ENCODE assay signal across 12 mouse cellular contexts in the genomic region with DNA sequence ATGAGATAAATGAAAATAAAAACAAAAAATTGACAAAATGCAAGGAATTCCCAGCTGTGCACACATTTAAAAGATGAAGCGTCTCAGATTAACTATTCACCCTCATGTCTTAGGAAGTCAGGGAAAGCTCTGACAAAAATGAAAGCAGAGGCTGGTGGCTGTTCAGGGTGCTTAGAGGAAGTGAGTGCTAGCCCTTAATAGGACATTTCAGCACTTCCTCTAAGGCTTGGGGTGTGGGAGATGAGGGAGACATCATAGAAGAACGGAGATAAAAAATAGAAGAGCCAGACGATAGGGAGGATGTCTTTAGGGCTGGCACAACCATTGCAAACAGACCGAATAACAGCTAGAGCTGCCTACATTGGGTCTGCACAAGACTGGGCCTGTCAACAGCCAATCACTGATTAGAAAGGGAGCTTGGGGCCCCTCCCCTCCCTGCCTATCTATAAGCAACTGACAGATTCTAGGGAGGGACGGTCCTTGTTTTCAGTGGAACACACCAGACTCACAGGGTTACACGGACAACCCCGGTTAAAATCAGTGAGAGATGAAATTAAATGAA. TPM values are rescaled to one million over a fixed set of nuclear protein-coding genes. Genes with fewer than 3 reads are reported as not detected.
DNase-seq lines count a peak whose midpoint lies in the region; ATAC-seq and TF ChIP-seq lines count a peak whose summit lies in the region.
"Had no signal": no experiment of that assay in that cellular context is flagged by ENCODE, and none has a peak within 500 bp of the region (broad histone marks: within the 10 kb centered on the region; RNA-seq: fewer than 3 reads in every experiment).

No protein-coding gene starts in this region.

- H3K4me2 ChIP-seq in heart, embryonic 14.5 days (ENCODE audit: low read length) = peak overlapping the region; percentile 50
- H3K4me2 ChIP-seq in midbrain, embryonic 13.5 days (replicated peaks) = 0 out of 2 replicates have a peak overlapping the region, but pooled peaks have one; percentile 5
- H3K4me2 ChIP-seq in midbrain, postnatal 0 days (ENCODE audit: low read depth, low read length, poor library complexity, severe bottlenecking) = no peak overlapping the region
- H3K4me2 ChIP-seq in forebrain, embryonic 14.5 days (ENCODE audit: low read length) = no peak overlapping the region
- H3K4me2 ChIP-seq in neural tube, embryonic 13.5 days = no peak overlapping the region

- 25% methylated on average over 7 of the region's 7 CpGs for WGBS in heart, embryonic 14.5 days
- WGBS in midbrain, embryonic 13.5 days = 58% methylated on average over 7 of the region's 7 CpGs
- WGBS in midbrain, postnatal 0 days = 58% methylated on average over 7 of the region's 7 CpGs
- WGBS in forebrain, embryonic 14.5 days = 64% methylated on average over 7 of the region's 7 CpGs
- WGBS in neural tube, embryonic 13.5 days = 66% methylated on average over 7 of the region's 7 CpGs

- no peak overlapping the region for H3K9ac ChIP-seq in heart, embryonic 14.5 days (ENCODE audit: low read length)
- no peak overlapping the region for H3K9ac ChIP-seq in midbrain, embryonic 13.5 days (replicated peaks)
- no peak overlapping the region for H3K9ac ChIP-seq in midbrain, postnatal 0 days (replicated peaks; ENCODE audit: low read length, poor library complexity, severe bottlenecking)
- H3K9ac ChIP-seq in forebrain, embryonic 14.5 days (ENCODE audit: low read length) = no peak overlapping the region
- no peak overlapping the region for H3K9ac ChIP-seq in neural tube, embryonic 13.5 days

- DNase-seq in heart, postnatal 36 days = no peak
- DNase-seq in midbrain, postnatal 0 days (ENCODE audit: low spot score) = no peak
- DNase-seq in forebrain, embryonic 14.5 days (ENCODE audit: low spot score) = peak; percentile 24
- no peak for DNase-seq in kidney, postnatal 25 days
- DNase-seq: kidney, postnatal 4 days; left cerebral cortex, postnatal 4 days; lung, postnatal 14 days had no signal

- H3K9me3 ChIP-seq in heart, embryonic 14.5 days (ENCODE audit: control insufficient read depth, low read length) = no peaks in the 10 kb centered on the region
- no peaks in the 10 kb centered on the region for H3K9me3 ChIP-seq in midbrain, embryonic 13.5 days
- H3K9me3 ChIP-seq in midbrain, postnatal 0 days (ENCODE audit: low read length) = no peaks in the 10 kb centered on the region
- no peaks in the 10 kb centered on the region for H3K9me3 ChIP-seq in forebrain, embryonic 14.5 days (replicated peaks; ENCODE audit: control insufficient read depth, low read length)
- H3K9me3 ChIP-seq in neural tube, embryonic 13.5 days = no peaks in the 10 kb centered on the region

- H3K4me3 ChIP-seq in heart, embryonic 14.5 days (ENCODE audit: control insufficient read depth in 1 of 2, insufficient read depth in 1 of 2, low read depth in 1 of 2, low read length in 2 of 2) = no peak overlapping the region
- no peak overlapping the region for H3K4me3 ChIP-seq in midbrain, embryonic 13.5 days (replicated peaks)
- no peak overlapping the region for H3K4me3 ChIP-seq in midbrain, postnatal 0 days (ENCODE audit: low read depth, low read length)
- H3K4me3 ChIP-seq in forebrain, embryonic 14.5 days (ENCODE audit: low read depth, low read length) = no peak overlapping the region
- no peak overlapping the region for H3K4me3 ChIP-seq in neural tube, embryonic 13.5 days

- no peak for TF ChIP-seq CTCF in midbrain, postnatal 0 days (IDR thresholded peaks at IDR 0.05)

- no peaks in the 10 kb centered on the region for H3K36me3 ChIP-seq in heart, embryonic 14.5 days (ENCODE audit: control insufficient read depth, insufficient read depth, low read length)
- no peaks in the 10 kb centered on the region for H3K36me3 ChIP-seq in midbrain, embryonic 13.5 days
- no peaks in the 10 kb centered on the region for H3K36me3 ChIP-seq in midbrain, postnatal 0 days (ENCODE audit: insufficient read depth, low read length)
- H3K36me3 ChIP-seq in forebrain, embryonic 14.5 days (ENCODE audit: control insufficient read depth, insufficient read depth, low read length) = no peaks in the 10 kb centered on the region
- H3K36me3 ChIP-seq in neural tube, embryonic 13.5 days = no peaks in the 10 kb centered on the region

- no peak overlapping the region for H3K27ac ChIP-seq in heart, embryonic 14.5 days (replicated peaks in 1 of 2; ENCODE audit: control insufficient read depth in 1 of 2, insufficient read depth in 1 of 2, low read depth in 2 of 2, low read length in 2 of 2)
- no peak overlapping the region for H3K27ac ChIP-seq in midbrain, embryonic 13.5 days
- H3K27ac ChIP-seq in midbrain, postnatal 0 days (ENCODE audit: low read depth, low read length) = no peak overlapping the region
- no peak overlapping the region for H3K27ac ChIP-seq in forebrain, embryonic 14.5 days (ENCODE audit: low read depth, low read length)
- no peak overlapping the region for H3K27ac ChIP-seq in neural tube, embryonic 13.5 days (replicated peaks)

- 0 out of 4 replicates have a peak, but pooled peaks cover 0 to 2% of the 10 kb centered on the region in 2 experiments for H3K4me1 ChIP-seq in heart, embryonic 14.5 days (ENCODE audit: control insufficient read depth in 2 of 2, insufficient read depth in 2 of 2, low read length in 2 of 2)
- H3K4me1 ChIP-seq in midbrain, embryonic 13.5 days (replicated peaks) = no peaks in the 10 kb centered on the region
- H3K4me1 ChIP-seq in midbrain, postnatal 0 days (ENCODE audit: insufficient read depth, low read length) = no peaks in the 10 kb centered on the region
- H3K4me1 ChIP-seq in forebrain, embryonic 14.5 days (ENCODE audit: control insufficient read depth, insufficient read depth, low read length) = no peaks in the 10 kb centered on the region
- H3K4me1 ChIP-seq in neural tube, embryonic 13.5 days (replicated peaks) = no peaks in the 10 kb centered on the region

- H3K27me3 ChIP-seq in heart, embryonic 14.5 days (ENCODE audit: control insufficient read depth, insufficient read depth, low read length) = no peaks in the 10 kb centered on the region
- H3K27me3 ChIP-seq in midbrain, embryonic 13.5 days = no peaks in the 10 kb centered on the region
- H3K27me3 ChIP-seq in midbrain, postnatal 0 days (ENCODE audit: insufficient read depth, low read length) = no peaks in the 10 kb centered on the region
- no peaks in the 10 kb centered on the region for H3K27me3 ChIP-seq in forebrain, embryonic 14.5 days (replicated peaks; ENCODE audit: control insufficient read depth, insufficient read depth, low read length)
- no peaks in the 10 kb centered on the region for H3K27me3 ChIP-seq in neural tube, embryonic 13.5 days

- intact Hi-C loops in heart, postnatal 36 days (cut with DNase I) = no loop called here

- ATAC-seq in heart, embryonic 14.5 days (ENCODE audit: insufficient number of reproducible peaks, insufficient read depth, low FRiP score, low read depth) = no peak
- ATAC-seq in midbrain, embryonic 13.5 days = peak; percentile 79
- no peak for ATAC-seq in midbrain, postnatal 0 days (ENCODE audit: low FRiP score)
- peak; percentile 54; the same call in 1 of the 2 replicates for ATAC-seq in forebrain, embryonic 14.5 days
- peak; percentile 67 for ATAC-seq in neural tube, embryonic 13.5 days (ENCODE audit: low read depth)
- no peak for ATAC-seq in cerebellum, adult (ENCODE audit: insufficient number of reproducible peaks, low FRiP score, low TSS enrichment)

RNA-seq across cellular contexts. Expression of a gene that starts 22.8 kb away (rescaled TPM):
- 1.5 and 1.6 TPM in 2 replicates for polyA plus RNA-seq in heart, embryonic 14.5 days (2014; fragmentation: Nextera tagmentation; extraction: Ambion mirVana)
- under 1 TPM; 0.16 to 0.56 TPM for total RNA-seq in heart, postnatal 36 days (2021)
- polyA plus RNA-seq in midbrain, embryonic 13.5 days (2015; fragmentation: Nextera tagmentation; extraction: Ambion mirVana) = 2.0 and 2.5 TPM in 2 replicates
- 2.8 TPM in 2 replicates for total RNA-seq in midbrain, postnatal 0 days (2014; rRNA removed)
- 2.2 and 2.6 TPM in 2 replicates for polyA plus RNA-seq in midbrain, postnatal 0 days (2015; fragmentation: Nextera tagmentation; extraction: Ambion mirVana)
- polyA plus RNA-seq in forebrain, embryonic 14.5 days (2014; fragmentation: Nextera tagmentation; extraction: Ambion mirVana) = 2.3 and 2.9 TPM in 2 replicates
- polyA plus RNA-seq in neural tube, embryonic 13.5 days (2015; fragmentation: Nextera tagmentation; extraction: Ambion mirVana) = 1.7 and 1.8 TPM in 2 replicates

RNA-seq across cellular contexts. Expression of a gene that starts 50.0 kb away (rescaled TPM):
- polyA plus RNA-seq in heart, embryonic 14.5 days (2014; fragmentation: Nextera tagmentation; extraction: Ambion mirVana) = not detected in 2 replicates
- total RNA-seq in heart, postnatal 36 days (2021) = not detected
- polyA plus RNA-seq in midbrain, embryonic 13.5 days (2015; fragmentation: Nextera tagmentation; extraction: Ambion mirVana) = 20.1 and 26.2 TPM in 2 replicates
- total RNA-seq in midbrain, postnatal 0 days (2014; rRNA removed) = 195 and 197 TPM in 2 replicates
- polyA plus RNA-seq in midbrain, postnatal 0 days (2015; fragmentation: Nextera tagmentation; extraction: Ambion mirVana) = 39.2 and 40.9 TPM in 2 replicates
- 26.0 and 35.2 TPM in 2 replicates for polyA plus RNA-seq in forebrain, embryonic 14.5 days (2014; fragmentation: Nextera tagmentation; extraction: Ambion mirVana)
- polyA plus RNA-seq in neural tube, embryonic 13.5 days (2015; fragmentation: Nextera tagmentation; extraction: Ambion mirVana) = 29.6 and 31.6 TPM in 2 replicates
- polyA plus RNA-seq: small intestine, adult 2 months had no signal

Comparison
In these comparisons a context has a peak if more than half of its experiments do, and no peak if none do; other contexts are left out.
1. ATAC-seq: peak in midbrain, embryonic 13.5 days (single experiment), forebrain, embryonic 14.5 days (single experiment) and neural tube, embryonic 13.5 days (single experiment); none in heart, embryonic 14.5 days (single experiment), midbrain, postnatal 0 days (single experiment) and cerebellum, adult (single experiment).
2. H3K4me2 ChIP-seq: peak in heart, embryonic 14.5 days (single experiment) and midbrain, embryonic 13.5 days (single experiment); none in midbrain, postnatal 0 days (single experiment), forebrain, embryonic 14.5 days (single experiment) and neural tube, embryonic 13.5 days (single experiment).
3. RNA of a gene that starts 50.0 kb away (polyA plus RNA-seq): 39.2 to 40.9 TPM in midbrain, postnatal 0 days, 29.6 to 31.6 TPM in neural tube, embryonic 13.5 days, 20.1 to 26.2 TPM in midbrain, embryonic 13.5 days and 26.0 to 35.2 TPM in forebrain, embryonic 14.5 days; not detected in heart, embryonic 14.5 days; every median in the first group is over 10 times any median in the second.